Mouse (Mus musculus) MEL (cell line): ENCODE measurements at regions not wholly inside any gene's neighbourhood (a gene's known extent, or its start where the extent isn't known, plus 50 kb on each side); places are given as distances from the start of the nearest gene placed in this dataset.

Experiments
- DNase-seq: peaks from one replicate; pipeline ENCODE4 v3.0.0; 2011; ENCODE audit warnings: low read depth, low spot score
- H3K27ac ChIP-seq: 2 replicates; pipeline ENCODE4 v1.5.1; 2012; ENCODE audit warnings: low read depth, mild to moderate bottlenecking, control low read depth, low read length, moderate library complexity; ENCODE audit not compliant: control insufficient read depth
- H3K27me3 ChIP-seq, 2 experiments: fragments of 150-350 bp in 1 of 2; sonication (generic) in 1 of 2; 2 replicates each; pipeline ENCODE4 v1.6.1; 2012; ENCODE audit warnings: low read length in 2 of 2, mild to moderate bottlenecking in 2 of 2, improper control_type of control experiment in 1 of 2, moderate library complexity in 1 of 2; ENCODE audit not compliant: insufficient read depth in 2 of 2, control insufficient read depth in 1 of 2
- H3K36me3 ChIP-seq, 2 experiments: 2 replicates each; pipeline ENCODE4 v1.6.1; 2012 to 2014; ENCODE audit warnings: low read length in 2 of 2, improper control_type of control experiment in 1 of 2, inconsistent platforms in 1 of 2, mild to moderate bottlenecking in 1 of 2; ENCODE audit not compliant: insufficient read depth in 2 of 2, control insufficient read depth in 1 of 2
- H3K4me1 ChIP-seq, 2 experiments: fragments of 150-350 bp in 1 of 2; sonication (generic) in 1 of 2; 2 replicates each; pipeline ENCODE4 v1.6.1; 2012; ENCODE audit warnings: low read length in 2 of 2, improper control_type of control experiment in 1 of 2, mild to moderate bottlenecking in 1 of 2; ENCODE audit not compliant: insufficient read depth in 2 of 2, control insufficient read depth in 1 of 2
- H3K4me3 ChIP-seq, 2 experiments: fragments of 150-350 bp in 1 of 2; sonication (generic) in 1 of 2; 2 replicates each; pipeline ENCODE4 v1.5.1; 2012; ENCODE audit warnings: low read depth in 2 of 2, low read length in 2 of 2, mild to moderate bottlenecking in 2 of 2, moderate library complexity in 2 of 2, control low read depth in 1 of 2, improper control_type of control experiment in 1 of 2; ENCODE audit not compliant: control insufficient read depth in 1 of 2, insufficient read depth in 1 of 2
- H3K79me2 ChIP-seq: 2 replicates; pipeline ENCODE4 v1.6.1; 2012; ENCODE audit warnings: mild to moderate bottlenecking, low read length, moderate library complexity; ENCODE audit not compliant: control insufficient read depth, poor library complexity, insufficient read depth
- H3K9ac ChIP-seq: 2 replicates; pipeline ENCODE4 v1.6.1; 2012; ENCODE audit warnings: low read depth, mild to moderate bottlenecking, control low read depth, low read length, moderate library complexity; ENCODE audit not compliant: control insufficient read depth, poor library complexity, severe bottlenecking
- H3K9me3 ChIP-seq: fragments of 150-350 bp; sonication (generic); replicated peaks from 2 replicates; pipeline ENCODE4 v1.6.1; 2012; ENCODE audit warnings: mild to moderate bottlenecking, low read length, improper control_type of control experiment, moderate library complexity; ENCODE audit not compliant: insufficient read depth
- BHLHE40 ChIP-seq: IDR thresholded peaks from 2 replicates; pipeline ENCODE4 v1.6.1; 2012; ENCODE audit warnings: low read depth, mild to moderate bottlenecking, inconsistent platforms, low read length, improper control_type of control experiment, borderline replicate concordance
- CHD1 ChIP-seq: IDR thresholded peaks from 2 replicates; pipeline ENCODE4 v1.6.1; 2012; ENCODE audit warnings: low read depth, mild to moderate bottlenecking, inconsistent platforms, low read length, improper control_type of control experiment
- CHD2 ChIP-seq: IDR thresholded peaks from 2 replicates; pipeline ENCODE4 v1.6.1; 2011; ENCODE audit warnings: low read length, improper control_type of control experiment
- CTCF ChIP-seq, 3 experiments: IDR thresholded peaks in 2 of 3; conservative IDR thresholded peaks in 1 of 3; 2 replicates each; pipeline ENCODE4 v1.5.1; 2011 to 2012; ENCODE audit warnings: low read length in 3 of 3, low read depth in 2 of 3, mild to moderate bottlenecking in 2 of 3, improper control_type of control experiment in 1 of 3, inconsistent platforms in 1 of 3, mixed read lengths in 1 of 3, moderate library complexity in 1 of 3; ENCODE audit not compliant: control insufficient read depth in 1 of 3, insufficient read depth in 1 of 3, poor library complexity in 1 of 3, severe bottlenecking in 1 of 3
- E2F4 ChIP-seq: IDR thresholded peaks from 2 replicates; pipeline ENCODE4 v1.6.1; 2011; ENCODE audit warnings: low read depth, low read length, improper control_type of control experiment, borderline replicate concordance
- ELF1 ChIP-seq: IDR thresholded peaks from 2 replicates; pipeline ENCODE4 v1.6.1; 2014; ENCODE audit warnings: low read depth, mild to moderate bottlenecking, inconsistent platforms, low read length, improper control_type of control experiment, moderate library complexity
- EP300 ChIP-seq, 2 experiments: IDR thresholded peaks; 2 replicates each; pipeline ENCODE4 v1.6.1; 2011; ENCODE audit warnings: improper control_type of control experiment in 2 of 2, low read length in 2 of 2, low read depth in 1 of 2, mild to moderate bottlenecking in 1 of 2
- ETS1 ChIP-seq: IDR thresholded peaks from 2 replicates; pipeline ENCODE4 v1.6.1; 2012; ENCODE audit warnings: low read depth, mild to moderate bottlenecking, inconsistent platforms, low read length, improper control_type of control experiment, moderate library complexity
- GABPA ChIP-seq: IDR thresholded peaks from 2 replicates; pipeline ENCODE4 v1.6.1; 2012; ENCODE audit warnings: low read depth, mild to moderate bottlenecking, inconsistent platforms, low read length, improper control_type of control experiment, moderate library complexity
- GATA1 ChIP-seq: IDR thresholded peaks from 2 replicates; pipeline ENCODE4 v1.6.1; 2011; ENCODE audit warnings: low read depth, low read length, improper control_type of control experiment
- JUND ChIP-seq: IDR thresholded peaks from 2 replicates; pipeline ENCODE4 v1.6.1; 2011; ENCODE audit warnings: low read depth, mild to moderate bottlenecking, improper control_type of control experiment, low read length
- KAT2A ChIP-seq: conservative IDR thresholded peaks from 2 replicates; pipeline ENCODE4 v1.6.1; 2012; ENCODE audit warnings: low read depth, low read length, improper control_type of control experiment, inconsistent platforms
- MAFK ChIP-seq: IDR thresholded peaks from 2 replicates; pipeline ENCODE4 v1.6.1; 2011; ENCODE audit warnings: low read depth, mild to moderate bottlenecking, low read length, improper control_type of control experiment, borderline replicate concordance
- MEF2A ChIP-seq: IDR thresholded peaks from 2 replicates; pipeline ENCODE4 v1.6.1; 2014; ENCODE audit warnings: low read depth, mild to moderate bottlenecking, inconsistent platforms, low read length, improper control_type of control experiment; ENCODE audit not compliant: poor library complexity, insufficient replicate concordance, severe bottlenecking; ENCODE audit errors: extremely low read depth
- MXI1 ChIP-seq: IDR thresholded peaks from 2 replicates; pipeline ENCODE4 v1.6.1; 2011; ENCODE audit warnings: mild to moderate bottlenecking, low read depth, low read length, improper control_type of control experiment
- MYC ChIP-seq: IDR thresholded peaks from 2 replicates; pipeline ENCODE4 v1.6.1; 2011; ENCODE audit warnings: low read depth, mild to moderate bottlenecking, low read length, improper control_type of control experiment, moderate library complexity
- NELFE ChIP-seq: IDR thresholded peaks from 2 replicates; pipeline ENCODE4 v1.6.1; 2011; ENCODE audit warnings: low read depth, low read length, improper control_type of control experiment
- NRF1 ChIP-seq: IDR thresholded peaks from 2 replicates; pipeline ENCODE4 v1.6.1; 2014; ENCODE audit warnings: low read depth, mild to moderate bottlenecking, inconsistent platforms, low read length, improper control_type of control experiment, moderate library complexity; ENCODE audit not compliant: poor library complexity, insufficient read depth, severe bottlenecking
- POLR2A ChIP-seq, 2 experiments: IDR thresholded peaks; 2 replicates each; pipeline ENCODE4 v1.6.1; 2011 to 2012; ENCODE audit warnings: low read length in 2 of 2, mild to moderate bottlenecking in 2 of 2, control low read depth in 1 of 2, improper control_type of control experiment in 1 of 2, low read depth in 1 of 2, moderate library complexity in 1 of 2; ENCODE audit not compliant: control insufficient read depth in 1 of 2, insufficient read depth in 1 of 2, poor library complexity in 1 of 2
- POLR2AphosphoS2 ChIP-seq: IDR thresholded peaks from 2 replicates; pipeline ENCODE4 v1.6.1; 2011; ENCODE audit warnings: low read length, improper control_type of control experiment
- POLR2AphosphoS5 ChIP-seq: IDR thresholded peaks from 2 replicates; pipeline ENCODE4 v1.6.1; 2012; ENCODE audit warnings: low read depth, borderline replicate concordance, mild to moderate bottlenecking, inconsistent platforms, low read length, moderate library complexity, mixed read lengths
- RAD21 ChIP-seq: IDR thresholded peaks from 2 replicates; pipeline ENCODE4 v1.6.1; 2011; ENCODE audit warnings: mild to moderate bottlenecking, low read depth, low read length, improper control_type of control experiment
- TAL1 ChIP-seq: IDR thresholded peaks from 2 replicates; pipeline ENCODE4 v1.6.1; 2012; ENCODE audit warnings: mild to moderate bottlenecking, inconsistent platforms, low read length, moderate library complexity, mixed read lengths
- TBP ChIP-seq: IDR thresholded peaks from 2 replicates; pipeline ENCODE4 v1.8.0; 2011; ENCODE audit warnings: low read depth, low read length, improper control_type of control experiment
- USF1 ChIP-seq: IDR thresholded peaks from 2 replicates; pipeline ENCODE4 v1.6.1; 2014; ENCODE audit warnings: low read depth, mild to moderate bottlenecking, inconsistent platforms, low read length, improper control_type of control experiment, moderate library complexity
- USF2 ChIP-seq, 2 experiments: IDR thresholded peaks; 2 replicates each; pipeline ENCODE4 v1.6.1; 2011 to 2012; ENCODE audit warnings: improper control_type of control experiment in 2 of 2, low read length in 2 of 2, borderline replicate concordance in 1 of 2, inconsistent platforms in 1 of 2, low read depth in 1 of 2, mild to moderate bottlenecking in 1 of 2; ENCODE audit not compliant: insufficient read depth in 1 of 2
- ZMIZ1 ChIP-seq: IDR thresholded peaks from 2 replicates; pipeline ENCODE4 v1.6.1; 2012; ENCODE audit warnings: low read depth, mild to moderate bottlenecking, inconsistent platforms, low read length, improper control_type of control experiment, moderate library complexity

DNA sequence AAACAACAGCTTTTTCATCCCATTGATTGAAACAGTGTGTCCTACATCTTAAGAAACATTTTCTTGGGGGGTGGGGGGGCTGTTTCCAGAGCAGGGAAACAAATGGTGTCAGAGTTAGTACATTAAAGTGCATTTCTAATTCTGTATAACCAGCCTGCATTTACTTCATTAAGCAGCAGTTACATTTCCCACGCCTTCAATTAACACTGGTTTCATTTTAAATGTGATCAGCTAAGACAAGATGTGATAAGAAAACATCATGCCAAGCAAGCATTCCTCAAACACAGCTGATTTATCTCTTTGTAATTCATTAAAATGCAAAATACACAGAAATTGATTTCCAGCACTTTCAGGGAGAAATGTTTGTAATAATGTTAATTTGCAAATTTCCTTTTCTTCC lies 122.0 kb downstream of the Olfr1505 start:
- TF ChIP-seq TBP: no peak
- no peak for TF ChIP-seq POLR2AphosphoS5
- no peak for TF ChIP-seq USF1
- TF ChIP-seq MEF2A: no peak
- TF ChIP-seq ELF1: no peak
- no peak for TF ChIP-seq GABPA
- no peak for TF ChIP-seq MYC
- TF ChIP-seq, all 39 proteins: peak for 0
- no peaks in the 10 kb centered on the region for H3K27me3 ChIP-seq
- H3K4me1 ChIP-seq: no peaks in the 10 kb centered on the region
- no peaks in the 10 kb centered on the region for H3K79me2 ChIP-seq
- no peak for DNase-seq
- no peaks in the 10 kb centered on the region for H3K36me3 ChIP-seq
- no peak overlapping the region for H3K4me3 ChIP-seq
- H3K9ac ChIP-seq: no peak overlapping the region
- H3K27ac ChIP-seq: no peak overlapping the region
- H3K9me3 ChIP-seq: no peaks in the 10 kb centered on the region

DNA sequence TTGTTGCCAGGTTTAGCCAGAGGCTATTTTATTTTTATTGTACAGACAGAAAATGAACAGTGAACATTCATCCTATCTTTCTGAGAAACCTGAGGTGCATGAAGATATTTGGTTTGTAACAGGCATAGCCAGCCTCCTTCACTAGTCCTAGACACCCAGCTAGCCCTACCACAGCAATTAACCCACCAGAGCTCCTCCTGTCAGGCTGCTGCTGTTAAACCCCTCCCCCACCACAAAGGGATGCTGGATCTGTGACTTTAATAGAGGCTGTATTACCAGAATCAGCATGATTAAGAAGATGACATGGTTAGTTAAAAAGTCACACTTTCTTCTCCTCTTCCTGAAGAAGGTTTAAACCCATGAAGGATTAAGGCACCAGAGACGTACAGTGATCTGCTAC lies 122.5 kb downstream of the Olfr1505 start:
- no peaks in the 10 kb centered on the region for H3K36me3 ChIP-seq
- TF ChIP-seq GABPA: no peak
- TF ChIP-seq CTCF (IDR thresholded peaks at IDR 0.05 in 2 of 3, conservative IDR thresholded peaks at IDR 0.05 in 1 of 3; ENCODE audit: control insufficient read depth in 1 of 3, insufficient read depth in 1 of 3, low read depth in 2 of 3, low read length in 3 of 3, poor library complexity in 1 of 3, severe bottlenecking in 1 of 3): no peak
- no peak for TF ChIP-seq JUND
- no peak for TF ChIP-seq ETS1
- TF ChIP-seq E2F4: no peak
- TF ChIP-seq EP300 (IDR thresholded peaks at IDR 0.05; ENCODE audit: low read depth in 1 of 2, low read length in 2 of 2): no peak
- no peak for TF ChIP-seq RAD21
- H3K4me1 ChIP-seq: no peaks in the 10 kb centered on the region
- no peaks in the 10 kb centered on the region for H3K79me2 ChIP-seq
- H3K9me3 ChIP-seq: no peaks in the 10 kb centered on the region
- no peak overlapping the region for H3K4me3 ChIP-seq
- H3K27me3 ChIP-seq: no peaks in the 10 kb centered on the region
- no peak overlapping the region for H3K27ac ChIP-seq
- no peak overlapping the region for H3K9ac ChIP-seq
- no peak for DNase-seq

- no peaks in the 10 kb centered on the region for H3K79me2 ChIP-seq
- no peak overlapping the region for H3K4me3 ChIP-seq
- no peaks in the 10 kb centered on the region for H3K36me3 ChIP-seq
- no peaks in the 10 kb centered on the region for H3K9me3 ChIP-seq
- H3K9ac ChIP-seq: no peak overlapping the region
- no peak overlapping the region for H3K27ac ChIP-seq
- no peaks in the 10 kb centered on the region for H3K27me3 ChIP-seq
- DNase-seq: no peak
- no peaks in the 10 kb centered on the region for H3K4me1 ChIP-seq
- TF ChIP-seq GATA1 (no peak), CHD2 (no peak), ZMIZ1 (no peak), POLR2A (IDR thresholded peaks at IDR 0.05; ENCODE audit: control insufficient read depth in 1 of 2, insufficient read depth in 1 of 2, low read depth in 1 of 2, low read length in 2 of 2, poor library complexity in 1 of 2) (no peak), NELFE (no peak), USF2 (IDR thresholded peaks at IDR 0.05; ENCODE audit: borderline replicate concordance in 1 of 2, insufficient read depth in 1 of 2, low read depth in 1 of 2, low read length in 2 of 2) (no peak), JUND (no peak), NRF1 (no peak), MXI1 (no peak), MAFK (no peak), POLR2AphosphoS5 (no peak), KAT2A (no peak), TAL1 (no peak), BHLHE40 (no peak), RAD21 (no peak), POLR2AphosphoS2 (no peak), ELF1 (no peak), CHD1 (no peak)
Observed at GRCm38 (mm10) chr19:14036750-14037149, 123.4 kb downstream of the Olfr1505 start.
